Mouse (Mus musculus) erythroblast, embryonic 14.5 days (primary cell): ENCODE measurements around the gene Gm20538.

Experiments used
- GATA1 ChIP-seq: IDR thresholded peaks from 2 replicates; pipeline ENCODE4 v1.6.1; 2012; ENCODE audit warnings: low read length, inconsistent platforms, mixed read lengths
- TAL1 ChIP-seq: IDR thresholded peaks from 3 replicates; pipeline ENCODE4 v1.6.1; 2012; ENCODE audit warnings: low read length, inconsistent platforms, mixed read lengths

GRCm38 (mm10) chr19:44513921-44514482 lies 38.6 kb downstream of the Gm20538 start:
- TF ChIP-seq GATA1 (no peak), TAL1 (no peak)
